Mouse (Mus musculus): ENCODE measurements around the gene Hoxc9. TPM values are rescaled to one million over a fixed set of nuclear protein-coding genes. Genes with fewer than 3 reads are reported as not detected.
A peak's percentile ranks its signal among the peaks of the same experiment; 100 is the strongest.

Hoxc9 gene
- polyA plus RNA-seq, 1 experiment from 2014 or later, result 0.13 TPM

DNA sequence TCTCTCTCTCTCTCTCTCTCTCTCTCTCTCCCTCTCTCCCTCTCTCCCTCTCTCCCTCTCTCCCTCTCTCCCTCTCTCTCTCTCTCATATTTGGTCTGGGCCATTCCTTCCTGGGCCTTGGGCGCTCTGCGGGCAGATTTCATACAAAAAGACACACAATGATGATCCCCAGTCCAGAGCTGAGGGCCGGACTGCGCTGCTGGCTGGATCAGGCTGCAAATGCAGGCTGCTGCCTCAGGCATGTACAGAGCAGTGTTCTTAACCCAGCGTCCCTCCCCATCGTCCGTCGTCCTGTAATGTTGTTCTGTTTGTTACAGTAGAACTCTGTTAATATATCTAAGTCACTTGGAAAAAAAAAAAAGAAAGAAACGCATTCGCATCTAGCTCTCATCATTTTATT is 8.3 kb downstream of the Hoxc9 start:
- Histone ChIP-seq H3K4me2 (no peak overlapping the region), H3K9me3 (no peaks in the 10 kb centered on the region), H3K4me1 (replicated peaks) (peaks cover 7% of the 10 kb centered on the region; the same call in 1 of the 2 replicates), H3K27me3 (peaks cover 100% of the 10 kb centered on the region), H3K36me3 (no peaks in the 10 kb centered on the region), H3K4me3 (no peak overlapping the region), H3K9ac (no peak overlapping the region), H3K27ac (no peak overlapping the region)
- ATAC-seq (ENCODE audit: low FRiP score), result no peak
- WGBS, result 1% methylated on average over 10 of the region's 10 CpGs

DNA sequence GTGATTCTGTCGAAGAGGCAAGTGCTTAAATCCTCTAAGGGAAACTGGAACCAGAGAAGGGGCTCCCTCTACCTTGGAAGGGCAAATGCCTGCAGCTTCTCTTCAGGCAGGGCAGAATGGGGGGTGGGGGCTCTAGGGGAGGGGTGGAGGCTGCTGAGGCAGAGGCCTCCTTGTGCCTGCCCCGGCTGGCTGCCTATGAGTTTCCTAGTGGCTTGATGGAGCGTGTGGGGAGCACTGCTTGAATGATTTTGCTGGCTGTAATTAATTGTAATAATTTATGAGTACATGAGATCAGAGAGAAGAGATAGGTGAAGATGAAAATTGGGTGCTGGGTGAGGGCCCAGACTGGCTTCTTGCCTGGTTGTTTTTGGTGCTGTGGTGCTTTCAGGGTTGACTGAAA is 8.7 kb downstream of the Hoxc9 start:
- Histone ChIP-seq H3K27ac (no peak overlapping the region), H3K4me1 (replicated peaks) (peaks cover 7% of the 10 kb centered on the region; the same call in 1 of the 2 replicates), H3K9ac (no peak overlapping the region), H3K4me3 (no peak overlapping the region), H3K36me3 (no peaks in the 10 kb centered on the region), H3K9me3 (no peaks in the 10 kb centered on the region), H3K4me2 (no peak overlapping the region), H3K27me3 (peaks cover 100% of the 10 kb centered on the region)
- no peak for ATAC-seq (ENCODE audit: low FRiP score)
- 7% methylated on average over 3 of the region's 3 CpGs for WGBS

DNA sequence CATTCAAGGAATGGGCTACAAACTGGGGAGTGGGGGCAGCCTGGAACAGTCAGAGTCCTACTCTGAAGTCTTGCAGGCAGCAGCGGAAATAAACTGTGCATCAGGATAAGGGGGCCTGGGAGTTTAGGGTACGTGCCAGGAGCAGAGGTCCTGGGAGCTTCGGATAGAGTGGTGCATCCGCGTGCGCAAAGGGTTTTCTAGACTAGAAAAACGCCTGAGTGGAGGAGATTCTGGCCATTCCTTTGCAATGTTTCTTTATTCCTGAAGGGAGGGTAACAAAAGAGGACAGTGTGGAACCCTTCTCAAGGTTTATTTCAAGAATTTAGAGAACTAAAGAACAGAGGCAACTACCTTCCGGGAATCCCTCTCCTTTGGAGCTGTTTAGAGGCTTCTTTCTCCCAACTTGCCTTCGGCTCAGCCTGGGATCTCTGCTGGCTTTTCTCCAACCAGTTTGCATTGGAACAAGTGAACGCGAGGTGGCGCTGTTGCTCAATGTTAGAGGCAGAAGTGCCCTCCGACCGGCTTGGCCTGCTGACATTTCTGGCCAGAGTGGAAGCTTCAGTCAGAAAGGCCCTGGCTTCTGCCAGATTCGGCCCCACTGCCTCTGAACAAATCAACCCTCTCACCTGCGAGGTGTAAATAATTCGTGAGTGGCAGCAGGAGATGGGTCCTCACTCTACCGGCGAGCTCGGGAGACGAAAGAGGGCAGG is 11.0 kb downstream of the Hoxc9 start:
- Histone ChIP-seq H3K4me2 (no peak overlapping the region), H3K36me3 (no peaks in the 10 kb centered on the region), H3K9ac (no peak overlapping the region), H3K4me1 (replicated peaks) (peaks cover 8% of the 10 kb centered on the region), H3K27ac (no peak overlapping the region), H3K27me3 (peaks cover 98% of the 10 kb centered on the region), H3K9me3 (no peaks in the 10 kb centered on the region), H3K4me3 (no peak overlapping the region)
- WGBS, result 3% methylated on average over 21 of the region's 21 CpGs
- peak; percentile 49; the same call in 1 of the 2 replicates for ATAC-seq (ENCODE audit: low FRiP score)

DNA sequence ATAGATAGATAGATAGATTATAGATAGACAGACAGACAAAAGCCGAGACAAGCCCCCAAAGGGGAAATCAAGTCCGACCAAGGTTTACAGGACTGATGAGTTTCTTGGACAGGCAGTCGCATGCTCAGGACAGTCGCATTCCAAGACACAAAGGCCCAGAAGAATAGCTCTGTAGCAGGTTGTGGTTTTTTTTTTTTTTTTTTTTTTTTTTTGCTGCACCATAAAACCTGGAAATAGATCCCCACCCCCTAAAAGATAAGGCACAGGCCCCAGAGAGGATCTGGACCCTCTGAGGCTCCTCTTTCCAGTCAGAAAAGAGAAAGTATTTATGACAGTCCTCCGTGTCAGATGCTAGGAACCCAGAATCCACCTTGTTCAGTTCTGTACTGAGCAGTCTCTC is 11.8 kb downstream of the Hoxc9 start:
- H3K27me3 ChIP-seq, result peaks cover 98% of the 10 kb centered on the region
- no peak overlapping the region for H3K4me2 ChIP-seq
- no peaks in the 10 kb centered on the region for H3K9me3 ChIP-seq
- H3K9ac ChIP-seq, result no peak overlapping the region
- no peak overlapping the region for H3K4me3 ChIP-seq
- 19% methylated on average over 5 of the region's 5 CpGs for WGBS
- no peak overlapping the region for H3K27ac ChIP-seq
- no peak for ATAC-seq (ENCODE audit: low FRiP score)
- no peaks in the 10 kb centered on the region for H3K36me3 ChIP-seq
- peaks cover 8% of the 10 kb centered on the region for H3K4me1 ChIP-seq (replicated peaks)

DNA sequence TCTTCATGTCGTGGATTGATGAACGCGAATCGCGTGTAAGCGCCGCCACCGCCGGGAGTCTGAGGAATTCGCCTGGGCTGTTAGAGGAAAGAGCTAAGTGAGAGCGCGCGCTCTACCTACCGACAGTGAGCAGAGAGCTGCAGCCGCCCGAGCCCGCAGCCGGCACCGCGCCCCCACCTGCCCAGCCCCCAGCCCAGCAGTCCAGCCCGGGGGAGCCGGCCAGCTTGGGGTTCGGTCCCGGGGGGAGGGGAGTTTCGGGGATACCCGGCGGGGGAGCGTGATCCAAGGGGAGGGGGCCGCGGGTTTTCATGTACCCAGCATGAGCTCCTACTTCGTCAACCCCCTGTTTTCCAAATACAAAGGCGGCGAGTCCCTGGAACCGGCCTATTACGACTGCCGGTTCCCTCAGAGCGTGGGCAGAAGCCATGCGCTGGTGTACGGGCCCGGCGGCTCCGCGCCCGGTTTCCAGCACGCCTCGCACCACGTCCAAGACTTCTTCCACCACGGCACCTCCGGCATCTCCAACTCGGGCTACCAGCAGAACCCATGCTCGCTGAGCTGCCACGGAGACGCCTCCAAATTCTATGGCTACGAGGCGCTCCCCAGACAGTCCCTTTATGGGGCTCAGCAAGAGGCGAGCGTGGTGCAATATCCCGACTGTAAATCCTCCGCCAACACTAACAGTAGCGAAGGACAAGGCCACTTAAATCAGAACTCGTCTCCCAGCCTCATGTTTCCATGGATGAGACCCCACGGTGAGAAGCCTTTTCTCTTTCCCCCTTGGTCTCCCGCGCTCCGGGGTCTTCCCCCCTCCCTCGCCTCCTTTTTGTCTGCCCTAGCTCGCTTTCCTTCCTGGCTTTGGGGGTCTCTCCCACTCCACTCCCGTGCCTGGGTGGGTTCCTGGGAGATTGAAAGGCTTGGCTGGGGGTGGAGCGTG is 14.5 kb downstream of the Hoxc9 start, which contains the start of gene Hoxc8:
TSS of gene Hoxc8 (plus strand) at position 147 of the 937 bp plus-strand sequence.
- Histone ChIP-seq H3K9ac (no peak within 1 kb of the TSS), H3K4me1 (replicated peaks) (peaks cover 8% of the 10 kb centered on the region), H3K36me3 (no peaks in the 10 kb centered on the region), H3K4me2 (peak within 1 kb of the TSS; percentile 29), H3K27me3 (peaks cover 96% of the 10 kb centered on the region), H3K4me3 (peak within 1 kb of the TSS; percentile 16), H3K27ac (no peak within 1 kb of the TSS), H3K9me3 (no peaks in the 10 kb centered on the region)
- under 1% methylated on average over 68 of the region's 69 CpGs for WGBS
- ATAC-seq (ENCODE audit: low FRiP score), result no peak

DNA sequence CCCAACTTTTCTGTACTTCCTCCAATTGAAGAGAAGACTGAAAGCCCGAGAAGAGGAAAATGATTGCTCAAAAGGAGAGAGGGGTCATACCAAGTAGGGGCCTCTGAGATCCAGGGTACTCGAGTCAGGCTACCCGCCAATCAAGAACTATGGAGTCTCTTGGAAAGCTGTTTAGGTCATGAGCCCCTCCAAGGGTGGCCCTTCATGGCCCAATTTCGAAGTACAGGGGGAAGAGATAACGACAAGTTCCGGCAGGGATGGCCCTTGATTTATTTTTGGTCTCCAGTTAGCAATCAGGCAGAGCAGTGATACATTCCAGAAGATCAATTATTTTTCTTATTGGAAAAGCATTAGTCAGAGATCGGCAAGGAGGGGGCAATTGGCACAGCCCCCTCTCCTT is 15.5 kb downstream of the Hoxc9 start:
- no peak overlapping the region for H3K27ac ChIP-seq

DNA sequence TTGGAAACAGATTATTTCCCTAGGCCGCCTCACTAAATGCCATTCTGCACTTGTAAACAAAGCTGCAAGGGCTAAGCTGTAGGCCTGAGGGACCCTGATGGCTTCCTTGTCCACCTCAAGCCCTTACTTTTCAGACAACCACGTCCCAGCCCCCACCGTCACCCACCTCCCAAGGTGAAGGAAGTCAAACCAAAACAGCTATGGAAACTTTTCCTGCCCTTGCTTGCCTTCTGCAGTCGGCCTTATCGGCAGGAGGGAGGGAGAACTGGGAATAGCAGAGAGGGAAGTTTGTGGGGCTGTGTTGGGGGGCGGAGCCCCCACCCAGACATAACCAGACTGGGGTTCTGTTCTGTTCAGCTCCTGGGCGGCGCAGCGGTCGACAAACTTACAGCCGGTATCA is 16.0 kb downstream of the Hoxc9 start:
- Histone ChIP-seq H3K27ac (no peak overlapping the region), H3K4me2 (no peak overlapping the region), H3K27me3 (peaks cover 95% of the 10 kb centered on the region), H3K4me1 (replicated peaks) (peaks cover 8% of the 10 kb centered on the region), H3K9ac (no peak overlapping the region), H3K9me3 (no peaks in the 10 kb centered on the region), H3K36me3 (no peaks in the 10 kb centered on the region), H3K4me3 (no peak overlapping the region)
- ATAC-seq (ENCODE audit: low FRiP score), result no peak
- under 1% methylated on average over 11 of the region's 11 CpGs for WGBS

More for the DNA sequence above, 15.5 kb downstream of the Hoxc9 start:
- no peak overlapping the region for H3K9ac ChIP-seq
- peaks cover 8% of the 10 kb centered on the region for H3K4me1 ChIP-seq (replicated peaks)
- no peaks in the 10 kb centered on the region for H3K36me3 ChIP-seq
- no peak overlapping the region for H3K4me2 ChIP-seq
- H3K27me3 ChIP-seq, result peaks cover 95% of the 10 kb centered on the region
- H3K4me3 ChIP-seq, result no peak overlapping the region
- H3K9me3 ChIP-seq, result no peaks in the 10 kb centered on the region
- 2% methylated on average over 7 of the region's 7 CpGs for WGBS
- ATAC-seq (ENCODE audit: low FRiP score), result no peak

DNA sequence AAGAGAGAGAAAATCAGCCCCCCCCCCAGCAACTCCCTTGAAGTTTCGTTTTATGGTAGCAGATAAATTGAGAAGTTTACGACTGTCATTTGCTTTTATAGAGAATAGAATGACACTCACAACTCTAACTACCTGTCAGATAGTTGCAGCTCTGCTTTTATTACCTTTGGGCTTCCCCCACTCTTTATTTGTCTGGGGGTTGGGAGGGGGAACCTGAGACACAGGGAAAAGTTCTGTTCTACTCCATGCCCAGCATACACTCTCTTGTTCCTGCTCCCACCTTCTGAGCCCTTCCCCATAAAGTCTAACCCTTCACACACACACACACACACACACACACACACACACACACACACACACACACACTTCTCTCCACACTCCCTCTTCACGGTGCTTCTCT is 16.6 kb downstream of the Hoxc9 start:
- no peaks in the 10 kb centered on the region for H3K36me3 ChIP-seq
- H3K4me3 ChIP-seq, result no peak overlapping the region
- H3K4me2 ChIP-seq, result no peak overlapping the region
- 3% methylated on average over 3 of the region's 3 CpGs for WGBS
- no peak overlapping the region for H3K27ac ChIP-seq
- peaks cover 8% of the 10 kb centered on the region for H3K4me1 ChIP-seq (replicated peaks)
- no peaks in the 10 kb centered on the region for H3K9me3 ChIP-seq
- no peak for ATAC-seq (ENCODE audit: low FRiP score)
- H3K9ac ChIP-seq, result no peak overlapping the region
- H3K27me3 ChIP-seq, result peaks cover 95% of the 10 kb centered on the region

DNA sequence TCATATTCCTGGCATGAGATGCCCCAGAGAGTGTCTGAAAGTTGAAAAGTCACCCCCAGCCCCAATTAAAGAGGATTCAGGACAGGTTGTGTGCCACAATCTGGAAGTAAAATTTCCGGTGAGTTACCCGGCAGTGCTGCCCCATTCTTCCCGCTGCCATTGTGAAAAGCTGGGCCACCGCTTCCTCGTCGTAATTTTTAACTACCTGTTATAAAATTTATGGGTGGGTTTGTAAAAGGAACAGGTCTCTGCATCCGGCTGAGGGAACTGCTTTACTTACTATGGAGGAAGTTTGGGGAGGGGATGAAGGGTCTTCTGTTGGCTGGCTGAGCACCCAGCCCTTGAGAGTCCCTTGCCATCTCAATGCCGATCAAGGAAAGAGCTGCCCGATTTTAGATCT is 20.3 kb downstream of the Hoxc9 start:
- H3K36me3 ChIP-seq, result no peaks in the 10 kb centered on the region
- H3K4me1 ChIP-seq (replicated peaks), result peaks cover 8% of the 10 kb centered on the region
- no peak overlapping the region for H3K27ac ChIP-seq
- no peak for ATAC-seq (ENCODE audit: low FRiP score)
- peaks cover 97% of the 10 kb centered on the region for H3K27me3 ChIP-seq
- no peak overlapping the region for H3K4me3 ChIP-seq
- H3K9ac ChIP-seq, result no peak overlapping the region
- H3K9me3 ChIP-seq, result no peaks in the 10 kb centered on the region
- no peak overlapping the region for H3K4me2 ChIP-seq
- 1% methylated on average over 9 of the region's 9 CpGs for WGBS

DNA sequence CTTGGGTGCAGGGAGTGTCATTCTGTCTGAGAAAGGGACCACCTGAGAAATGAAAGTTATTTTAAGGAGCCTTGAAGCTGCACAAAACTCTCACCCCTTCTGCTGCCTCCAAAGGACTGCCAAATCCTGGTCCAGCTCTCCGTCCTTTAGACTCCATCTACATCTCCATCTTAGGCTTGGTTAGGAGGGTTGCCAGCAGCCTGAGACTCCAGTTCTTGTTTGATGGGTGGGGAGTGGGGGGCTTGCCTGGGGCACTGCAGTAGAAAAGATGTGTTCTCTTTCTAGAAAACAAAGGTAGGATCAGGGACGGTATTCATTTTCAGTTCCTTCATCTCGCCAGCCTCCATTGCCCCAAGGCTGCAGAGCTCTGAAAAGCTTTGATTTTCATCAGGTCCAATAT is 21.2 kb downstream of the Hoxc9 start:
- WGBS, result 1% methylated on average over 3 of the region's 3 CpGs
- Histone ChIP-seq H3K9me3 (no peaks in the 10 kb centered on the region), H3K27ac (no peak overlapping the region), H3K27me3 (peaks cover 97% of the 10 kb centered on the region), H3K4me1 (replicated peaks) (peaks cover 8% of the 10 kb centered on the region), H3K4me3 (no peak overlapping the region), H3K9ac (no peak overlapping the region), H3K4me2 (no peak overlapping the region), H3K36me3 (no peaks in the 10 kb centered on the region)
- ATAC-seq (ENCODE audit: low FRiP score), result no peak

DNA sequence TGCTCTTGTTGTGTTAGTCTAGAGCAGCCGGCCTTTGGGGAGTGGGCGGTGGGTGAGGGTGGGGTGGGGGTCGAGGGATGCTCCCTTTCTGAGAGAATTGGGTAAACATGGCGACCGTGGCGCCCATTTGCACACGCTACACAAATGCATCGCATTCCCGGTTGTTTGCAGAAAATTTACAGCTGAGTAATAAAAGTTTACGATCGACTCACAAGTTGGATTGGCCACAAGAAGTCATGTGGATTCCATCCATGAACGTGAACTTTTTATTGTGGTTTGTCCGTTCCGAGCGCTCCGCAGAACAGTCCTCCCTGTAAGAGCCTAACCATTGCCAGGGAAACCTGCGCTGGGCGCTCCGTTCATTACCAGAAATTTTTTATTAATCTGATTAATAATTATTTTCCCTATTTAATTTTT is 21.7 kb downstream of the Hoxc9 start, which contains the start of gene Hoxc6:
TSS of gene Hoxc6 (plus strand) at position 319 of the 417 bp plus-strand sequence.
- no peak within 1 kb of the TSS for H3K9ac ChIP-seq
- ATAC-seq (ENCODE audit: low FRiP score), result no peak
- no peak within 1 kb of the TSS for H3K27ac ChIP-seq
- peaks cover 8% of the 10 kb centered on the region for H3K4me1 ChIP-seq (replicated peaks)
- peak within 1 kb of the TSS; percentile 33 for H3K4me3 ChIP-seq
- no peaks in the 10 kb centered on the region for H3K36me3 ChIP-seq
- H3K27me3 ChIP-seq, result peaks cover 97% of the 10 kb centered on the region
- H3K9me3 ChIP-seq, result no peaks in the 10 kb centered on the region
- H3K4me2 ChIP-seq, result peak within 1 kb of the TSS; percentile 52
- 1% methylated on average over 19 of the region's 19 CpGs for WGBS

DNA sequence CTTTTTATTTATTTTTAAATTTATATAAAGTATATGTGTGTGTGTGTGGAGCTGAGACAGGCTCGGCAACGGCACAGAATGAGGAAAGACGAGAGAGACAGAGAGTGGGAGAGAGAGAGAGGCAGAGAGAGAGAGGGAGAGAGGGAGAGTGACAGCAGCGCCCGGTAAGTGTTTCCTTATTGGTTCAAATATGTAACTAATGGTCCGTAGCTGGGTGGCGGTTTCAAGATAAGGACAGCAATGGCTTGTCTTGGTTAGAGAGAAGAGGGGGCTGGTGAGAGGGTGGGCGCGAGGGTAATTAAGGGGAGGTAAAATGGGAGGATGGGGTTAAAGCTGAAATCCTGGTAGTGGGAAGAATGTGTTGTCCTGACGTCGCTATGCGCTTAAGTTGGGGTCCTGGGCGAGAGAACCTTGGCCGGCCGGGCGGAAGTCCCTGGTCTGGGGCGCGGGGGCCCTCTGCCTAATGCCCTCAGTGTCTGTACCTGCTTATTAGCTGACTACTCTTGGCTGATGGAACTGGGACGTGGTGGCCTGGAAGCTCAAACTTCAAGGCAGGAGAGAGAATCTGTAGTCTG is 22.5 kb downstream of the Hoxc9 start:
- ATAC-seq (ENCODE audit: low FRiP score), result no peak
- Histone ChIP-seq H3K27me3 (peaks cover 98% of the 10 kb centered on the region), H3K4me2 (peak overlapping the region; percentile 52), H3K9me3 (no peaks in the 10 kb centered on the region), H3K36me3 (no peaks in the 10 kb centered on the region), H3K4me1 (replicated peaks) (peaks cover 8% of the 10 kb centered on the region), H3K9ac (no peak overlapping the region), H3K4me3 (peak overlapping the region; percentile 33), H3K27ac (no peak overlapping the region)
- 0% methylated on average over 19 of the region's 19 CpGs for WGBS
